Mouse (Mus musculus): ENCODE data around the gene Hsf2bp. TPM values are rescaled to one million over a fixed set of nuclear protein-coding genes. Genes with fewer than 3 reads are reported as not detected.

Gene Hsf2bp
- polyA plus RNA-seq, 1 experiment from 2014 or later, result 0.47 TPM

- DNase-seq (peak; percentile 11), ATAC-seq (ENCODE audit: low FRiP score, low TSS enrichment) (no peak)
- no peaks in the 10 kb centered on the region for H3K27me3 ChIP-seq (ENCODE audit: control insufficient read depth, insufficient read depth, low read length)
- H3K4me1 ChIP-seq (ENCODE audit: control insufficient read depth, insufficient read depth, low read length), result no peaks in the 10 kb centered on the region
- H3K9me3 ChIP-seq (ENCODE audit: control insufficient read depth, low read length), result no peaks in the 10 kb centered on the region
- no peak overlapping the region for H3K9ac ChIP-seq (replicated peaks; ENCODE audit: low read length)
- H3K27ac ChIP-seq (replicated peaks; ENCODE audit: low read depth, low read length), result no peak overlapping the region
- no peak overlapping the region for H3K4me2 ChIP-seq (ENCODE audit: low read length)
- H3K4me3 ChIP-seq (replicated peaks; ENCODE audit: low read depth, low read length), result no peak overlapping the region
- H3K36me3 ChIP-seq (ENCODE audit: control insufficient read depth, insufficient read depth, low read length), result no peaks in the 10 kb centered on the region
- WGBS, result 90% methylated on average over 4 of the region's 4 CpGs
Observed at GRCm38 (mm10) chr17:31967311-31967710, 68.8 kb downstream of the Hsf2bp start.

GRCm38 (mm10) chr17:31966566-31966965 is 69.6 kb downstream of the Hsf2bp start:
- 90% methylated on average over 1 of the region's 1 CpGs for WGBS
- Histone ChIP-seq H3K9me3 (ENCODE audit: control insufficient read depth, low read length) (no peaks in the 10 kb centered on the region), H3K4me1 (ENCODE audit: control insufficient read depth, insufficient read depth, low read length) (no peaks in the 10 kb centered on the region), H3K27me3 (ENCODE audit: control insufficient read depth, insufficient read depth, low read length) (no peaks in the 10 kb centered on the region), H3K9ac (replicated peaks; ENCODE audit: low read length) (no peak overlapping the region), H3K27ac (replicated peaks; ENCODE audit: low read depth, low read length) (no peak overlapping the region), H3K4me3 (replicated peaks; ENCODE audit: low read depth, low read length) (no peak overlapping the region), H3K36me3 (ENCODE audit: control insufficient read depth, insufficient read depth, low read length) (no peaks in the 10 kb centered on the region), H3K4me2 (ENCODE audit: low read length) (no peak overlapping the region)
- DNase-seq, result no peak
- no peak for ATAC-seq (ENCODE audit: low FRiP score, low TSS enrichment)

- no peaks in the 10 kb centered on the region for H3K36me3 ChIP-seq (ENCODE audit: control insufficient read depth, insufficient read depth, low read length)
- ATAC-seq (ENCODE audit: low FRiP score, low TSS enrichment) (no peak), DNase-seq (no peak)
- no peaks in the 10 kb centered on the region for H3K4me1 ChIP-seq (ENCODE audit: control insufficient read depth, insufficient read depth, low read length)
- no peaks in the 10 kb centered on the region for H3K9me3 ChIP-seq (ENCODE audit: control insufficient read depth, low read length)
- H3K27ac ChIP-seq (replicated peaks; ENCODE audit: low read depth, low read length), result no peak overlapping the region
- 52% methylated on average over 2 of the region's 2 CpGs for WGBS
- H3K9ac ChIP-seq (replicated peaks; ENCODE audit: low read length), result no peak overlapping the region
- no peak overlapping the region for H3K4me3 ChIP-seq (replicated peaks; ENCODE audit: low read depth, low read length)
- H3K4me2 ChIP-seq (ENCODE audit: low read length), result no peak overlapping the region
- no peaks in the 10 kb centered on the region for H3K27me3 ChIP-seq (ENCODE audit: control insufficient read depth, insufficient read depth, low read length)
Observed at GRCm38 (mm10) chr17:31965623-31966022, 70.5 kb downstream of the Hsf2bp start.

- Histone ChIP-seq H3K9ac (replicated peaks; ENCODE audit: low read length) (no peak overlapping the region), H3K36me3 (ENCODE audit: control insufficient read depth, insufficient read depth, low read length) (no peaks in the 10 kb centered on the region), H3K4me2 (ENCODE audit: low read length) (no peak overlapping the region), H3K9me3 (ENCODE audit: control insufficient read depth, low read length) (no peaks in the 10 kb centered on the region), H3K27me3 (ENCODE audit: control insufficient read depth, insufficient read depth, low read length) (no peaks in the 10 kb centered on the region), H3K27ac (replicated peaks; ENCODE audit: low read depth, low read length) (no peak overlapping the region), H3K4me3 (replicated peaks; ENCODE audit: low read depth, low read length) (no peak overlapping the region), H3K4me1 (ENCODE audit: control insufficient read depth, insufficient read depth, low read length) (no peaks in the 10 kb centered on the region)
- WGBS, result 87% methylated on average over 4 of the region's 4 CpGs
- ATAC-seq (ENCODE audit: low FRiP score, low TSS enrichment) (no peak), DNase-seq (no peak)
Observed at GRCm38 (mm10) chr17:31962930-31963329, 73.2 kb downstream of the Hsf2bp start.

GRCm38 (mm10) chr17:31962281-31962680 is 73.9 kb downstream of the Hsf2bp start:
- Histone ChIP-seq H3K36me3 (ENCODE audit: control insufficient read depth, insufficient read depth, low read length) (no peaks in the 10 kb centered on the region), H3K4me1 (ENCODE audit: control insufficient read depth, insufficient read depth, low read length) (no peaks in the 10 kb centered on the region), H3K9me3 (ENCODE audit: control insufficient read depth, low read length) (no peaks in the 10 kb centered on the region), H3K9ac (replicated peaks; ENCODE audit: low read length) (no peak overlapping the region), H3K27me3 (ENCODE audit: control insufficient read depth, insufficient read depth, low read length) (no peaks in the 10 kb centered on the region), H3K4me2 (ENCODE audit: low read length) (no peak overlapping the region), H3K27ac (replicated peaks; ENCODE audit: low read depth, low read length) (no peak overlapping the region), H3K4me3 (replicated peaks; ENCODE audit: low read depth, low read length) (no peak overlapping the region)
- ATAC-seq (ENCODE audit: low FRiP score, low TSS enrichment) (no peak), DNase-seq (no peak)
- WGBS, result 90% methylated on average over 5 of the region's 5 CpGs

GRCm38 (mm10) chr17:31954551-31955140 is 81.5 kb downstream of the Hsf2bp start:
- no peak for ATAC-seq (ENCODE audit: low FRiP score, low TSS enrichment)
- Histone ChIP-seq H3K27me3 (ENCODE audit: control insufficient read depth, insufficient read depth, low read length) (no peaks in the 10 kb centered on the region), H3K36me3 (ENCODE audit: control insufficient read depth, insufficient read depth, low read length) (no peaks in the 10 kb centered on the region), H3K4me2 (ENCODE audit: low read length) (no peak overlapping the region), H3K9me3 (ENCODE audit: control insufficient read depth, low read length) (no peaks in the 10 kb centered on the region), H3K4me3 (replicated peaks; ENCODE audit: low read depth, low read length) (no peak overlapping the region), H3K4me1 (ENCODE audit: control insufficient read depth, insufficient read depth, low read length) (no peaks in the 10 kb centered on the region), H3K27ac (replicated peaks; ENCODE audit: low read depth, low read length) (no peak overlapping the region), H3K9ac (replicated peaks; ENCODE audit: low read length) (no peak overlapping the region)
- 92% methylated on average over 9 of the region's 9 CpGs for WGBS
- DNase-seq, result no peak

GRCm38 (mm10) chr17:31949076-31949475 is 87.1 kb downstream of the Hsf2bp start:
- no peak overlapping the region for H3K4me2 ChIP-seq (ENCODE audit: low read length)
- DNase-seq (no peak), ATAC-seq (ENCODE audit: low FRiP score, low TSS enrichment) (no peak)
- no peak overlapping the region for H3K9ac ChIP-seq (replicated peaks; ENCODE audit: low read length)
- H3K4me1 ChIP-seq (ENCODE audit: control insufficient read depth, insufficient read depth, low read length), result no peaks in the 10 kb centered on the region
- no peaks in the 10 kb centered on the region for H3K9me3 ChIP-seq (ENCODE audit: control insufficient read depth, low read length)
- 60% methylated on average over 1 of the region's 1 CpGs for WGBS
- H3K4me3 ChIP-seq (replicated peaks; ENCODE audit: low read depth, low read length), result no peak overlapping the region
- no peaks in the 10 kb centered on the region for H3K27me3 ChIP-seq (ENCODE audit: control insufficient read depth, insufficient read depth, low read length)
- H3K36me3 ChIP-seq (ENCODE audit: control insufficient read depth, insufficient read depth, low read length), result no peaks in the 10 kb centered on the region
- H3K27ac ChIP-seq (replicated peaks; ENCODE audit: low read depth, low read length), result no peak overlapping the region

- no peaks in the 10 kb centered on the region for H3K36me3 ChIP-seq (ENCODE audit: control insufficient read depth, insufficient read depth, low read length)
- H3K27me3 ChIP-seq (ENCODE audit: control insufficient read depth, insufficient read depth, low read length), result no peaks in the 10 kb centered on the region
- 95% methylated on average over 9 of the region's 9 CpGs for WGBS
- H3K4me1 ChIP-seq (ENCODE audit: control insufficient read depth, insufficient read depth, low read length), result peaks cover 4% of the 10 kb centered on the region
- DNase-seq (no peak), ATAC-seq (ENCODE audit: low FRiP score, low TSS enrichment) (no peak)
- H3K27ac ChIP-seq (replicated peaks; ENCODE audit: low read depth, low read length), result no peak overlapping the region
- H3K9ac ChIP-seq (replicated peaks; ENCODE audit: low read length), result no peak overlapping the region
- H3K4me3 ChIP-seq (replicated peaks; ENCODE audit: low read depth, low read length), result no peak overlapping the region
- H3K9me3 ChIP-seq (ENCODE audit: control insufficient read depth, low read length), result no peaks in the 10 kb centered on the region
- no peak overlapping the region for H3K4me2 ChIP-seq (ENCODE audit: low read length)
Observed at GRCm38 (mm10) chr17:31946436-31946835, 89.7 kb downstream of the Hsf2bp start.

- Histone ChIP-seq H3K4me2 (ENCODE audit: low read length) (no peak overlapping the region), H3K9me3 (ENCODE audit: control insufficient read depth, low read length) (no peaks in the 10 kb centered on the region), H3K27ac (replicated peaks; ENCODE audit: low read depth, low read length) (no peak overlapping the region), H3K9ac (replicated peaks; ENCODE audit: low read length) (no peak overlapping the region), H3K27me3 (ENCODE audit: control insufficient read depth, insufficient read depth, low read length) (no peaks in the 10 kb centered on the region), H3K4me3 (replicated peaks; ENCODE audit: low read depth, low read length) (no peak overlapping the region), H3K4me1 (ENCODE audit: control insufficient read depth, insufficient read depth, low read length) (peaks cover 9% of the 10 kb centered on the region), H3K36me3 (ENCODE audit: control insufficient read depth, insufficient read depth, low read length) (no peaks in the 10 kb centered on the region)
- ATAC-seq (ENCODE audit: low FRiP score, low TSS enrichment) (no peak), DNase-seq (no peak)
- WGBS, result 86% methylated on average over 10 of the region's 10 CpGs
Observed at GRCm38 (mm10) chr17:31943881-31944539, 92.1 kb downstream of the Hsf2bp start.

Measured in midbrain, embryonic 14.5 days (tissue).